Mouse (Mus musculus) cerebellum, adult 11-12 months (tissue): ENCODE results near the gene Phactr1.

Source experiments
- DNase-seq: peaks from one replicate; pipeline ENCODE4 v3.0.0; 2022

The Phactr1 gene

DNA sequence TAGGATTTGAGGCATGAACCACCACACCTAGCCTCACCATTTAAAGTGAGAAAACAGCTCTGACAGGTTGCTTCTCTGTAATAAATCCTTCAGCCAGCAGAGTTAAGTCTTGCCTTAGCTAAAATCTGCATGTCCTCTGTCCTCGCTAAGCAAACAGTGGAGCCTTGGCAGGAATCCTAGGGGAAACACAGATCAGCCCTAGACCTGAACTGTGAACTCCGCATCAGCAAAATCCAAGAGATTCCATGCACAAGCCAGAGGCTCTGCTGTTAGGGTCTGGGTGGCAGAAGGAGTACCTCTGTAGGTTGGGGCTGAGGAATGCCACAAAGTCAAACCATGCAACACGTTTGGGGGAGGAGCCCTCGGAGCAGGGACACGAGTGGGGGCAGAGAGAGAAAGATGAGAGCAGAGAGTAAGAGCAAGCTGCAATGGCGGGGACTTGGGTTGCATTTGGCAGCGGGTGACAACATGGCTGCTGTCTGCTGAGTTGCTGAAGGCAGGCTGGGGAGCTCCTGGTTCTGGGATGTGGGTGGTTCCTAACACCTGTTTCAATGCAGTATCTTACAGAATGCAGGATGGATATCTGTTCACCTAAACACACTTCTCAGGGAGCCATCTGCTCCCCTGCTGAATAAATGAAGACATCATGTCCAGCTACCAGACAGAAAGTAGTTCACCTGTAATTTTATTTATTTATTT lies 464.4 kb downstream of the Phactr1 start:
- DNase-seq, result no peak

DNA sequence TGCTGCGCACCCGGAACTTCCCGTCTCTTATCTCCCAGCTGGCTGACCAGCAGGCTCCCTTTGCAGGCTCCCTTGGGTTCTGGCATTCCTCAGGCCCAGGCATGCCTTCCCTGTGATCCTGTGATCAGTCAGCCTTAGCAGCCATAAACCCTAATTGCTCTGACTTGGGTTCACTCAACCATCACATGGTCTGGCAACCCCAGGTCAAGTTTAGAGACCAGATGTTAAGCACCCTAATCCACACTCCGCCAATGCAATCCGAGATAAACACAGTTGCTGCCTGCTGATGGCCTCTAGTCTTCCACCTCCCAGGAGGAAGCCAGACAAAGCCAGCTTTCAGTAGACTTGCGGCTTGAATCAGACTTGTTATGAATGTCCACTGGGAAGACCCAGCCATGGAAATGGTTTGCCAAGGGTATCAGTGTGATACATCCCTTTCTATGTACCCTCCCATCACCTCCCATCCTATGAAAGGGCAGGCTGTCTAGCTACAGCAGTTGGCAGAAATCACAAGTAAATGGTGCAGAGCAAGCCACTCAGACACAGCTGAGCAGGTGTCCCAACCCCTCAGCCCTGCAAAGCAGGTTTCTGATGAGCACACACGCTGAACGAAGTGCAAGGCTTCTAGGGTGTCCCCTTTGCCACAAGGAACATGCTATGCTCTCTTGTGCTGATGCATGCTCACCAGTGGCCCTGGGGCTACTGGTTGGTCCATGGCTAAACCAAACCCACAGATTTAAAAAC lies 466.3 kb downstream of the Phactr1 start:
- no peak for DNase-seq

DNA sequence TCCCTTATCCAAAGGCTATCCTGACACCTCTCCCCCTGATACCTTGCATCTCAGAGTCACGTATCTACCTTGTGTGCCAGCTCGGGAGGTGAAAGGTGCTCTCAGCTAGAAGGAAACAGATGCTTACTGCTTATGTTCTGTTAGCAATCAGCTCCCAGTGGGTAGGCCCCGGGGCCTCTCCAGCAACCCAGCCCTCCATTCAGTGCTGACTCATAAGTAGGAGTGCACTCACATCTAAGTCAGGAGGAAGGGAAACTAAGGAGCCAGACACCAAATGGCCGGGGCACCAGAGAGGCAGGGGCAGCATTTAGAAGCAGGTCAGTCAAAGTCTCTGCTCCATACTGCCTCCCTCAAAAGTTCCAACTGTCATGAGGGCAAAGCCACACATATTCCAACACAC lies 468.3 kb downstream of the Phactr1 start:
- no peak for DNase-seq

DNA sequence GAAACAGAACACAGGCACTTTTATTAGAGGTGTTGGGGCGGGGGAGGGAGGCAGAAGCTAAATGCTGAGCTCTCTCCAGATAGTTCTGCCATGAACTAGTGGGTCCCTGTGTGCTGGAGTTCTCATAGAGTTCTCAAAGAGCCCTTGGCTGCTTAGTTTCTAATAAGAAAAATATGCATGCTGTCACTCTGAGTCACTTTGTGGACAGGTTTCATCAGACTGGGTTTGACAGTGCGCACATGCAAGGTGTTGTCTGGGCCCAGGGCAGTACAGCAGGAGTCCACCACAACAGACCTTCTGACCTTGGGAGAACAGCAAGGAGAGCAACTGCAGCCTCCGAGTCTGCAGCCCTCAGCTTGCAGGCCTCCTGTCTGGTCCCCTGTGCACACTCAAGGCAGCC lies 469.2 kb downstream of the Phactr1 start:
- DNase-seq, result no peak

DNA sequence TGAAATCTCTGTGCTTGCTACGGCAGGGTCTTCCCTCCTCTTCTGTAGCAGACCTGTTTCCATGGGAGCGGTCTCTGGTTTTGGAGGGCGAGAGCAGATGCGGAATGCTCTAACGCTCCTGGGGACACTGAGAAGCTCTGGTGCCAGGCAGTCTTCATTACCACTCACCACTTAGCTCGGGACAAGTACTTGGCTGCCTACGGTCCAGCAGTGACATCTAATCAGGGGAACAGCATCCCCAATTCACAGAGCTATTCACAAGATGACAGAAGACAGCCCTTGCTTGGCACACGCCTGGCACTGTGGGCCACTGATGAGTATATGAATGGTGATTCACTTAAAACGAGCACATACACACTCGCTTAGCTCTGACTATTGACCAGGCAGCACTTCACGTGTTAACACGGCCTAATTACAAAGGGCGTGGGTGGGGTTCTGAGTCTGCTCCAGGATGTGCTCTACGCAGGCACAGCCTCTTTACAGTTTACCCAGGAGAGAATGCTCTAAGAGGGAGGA lies 471.6 kb downstream of the Phactr1 start:
- DNase-seq, result no peak

DNA sequence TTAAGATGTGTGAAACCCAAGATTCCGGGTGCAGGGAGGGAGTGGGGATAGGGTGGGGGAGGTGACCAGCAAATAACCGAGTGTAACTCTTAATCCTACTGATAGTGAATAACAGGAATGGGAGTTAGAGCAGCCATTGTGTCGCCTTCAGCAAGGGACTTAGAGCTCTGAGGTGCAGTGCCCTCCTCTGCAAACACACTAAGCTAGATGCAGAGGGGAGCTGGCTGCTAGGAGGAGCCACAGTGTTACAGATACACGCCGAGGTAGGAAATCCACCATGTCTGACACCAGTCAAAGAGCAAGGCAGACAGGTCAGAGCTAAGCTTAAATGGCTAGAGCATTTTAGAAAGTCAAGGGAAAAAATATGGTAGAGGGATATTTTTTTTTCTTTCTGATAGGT lies 476.9 kb downstream of the Phactr1 start:
- no peak for DNase-seq

DNA sequence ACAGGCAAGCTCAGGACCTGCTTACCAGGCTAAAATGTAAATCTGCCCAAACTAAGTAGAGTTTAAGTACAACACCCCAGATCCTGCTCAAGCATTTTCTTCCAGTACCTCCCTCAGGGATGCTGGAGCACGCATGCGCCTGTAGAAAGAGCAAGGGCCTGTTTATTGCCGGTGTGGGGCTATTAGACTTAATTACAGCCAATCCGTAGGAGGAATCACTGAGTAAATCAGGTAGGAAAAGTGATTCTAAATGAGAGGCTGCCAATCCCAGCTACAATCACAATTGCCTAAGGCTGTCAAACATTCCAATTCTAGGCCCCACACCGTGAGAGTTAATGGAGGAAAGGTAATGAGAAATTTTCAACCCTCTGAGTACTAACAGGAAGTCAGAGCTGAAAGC lies 477.9 kb downstream of the Phactr1 start:
- no peak for DNase-seq

DNA sequence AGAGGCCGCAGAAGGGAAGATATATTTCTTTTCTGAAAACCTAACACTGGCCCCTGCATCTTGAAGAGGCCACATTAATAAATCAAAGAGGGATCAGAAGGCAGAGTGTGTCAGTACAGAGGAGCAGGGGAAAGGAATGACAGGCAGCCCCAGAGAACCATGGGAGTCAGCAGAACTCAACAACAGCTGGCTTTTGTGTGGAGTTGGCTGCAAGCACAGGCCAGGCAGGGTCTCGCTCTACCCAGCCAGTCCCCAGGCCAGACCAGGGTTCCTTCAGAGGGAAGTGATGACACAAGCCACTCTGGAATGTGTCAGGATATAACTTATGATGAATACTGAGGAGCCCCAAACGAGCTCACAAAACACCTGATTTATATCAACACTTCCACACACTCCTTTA lies 479.0 kb downstream of the Phactr1 start:
- no peak for DNase-seq

DNA sequence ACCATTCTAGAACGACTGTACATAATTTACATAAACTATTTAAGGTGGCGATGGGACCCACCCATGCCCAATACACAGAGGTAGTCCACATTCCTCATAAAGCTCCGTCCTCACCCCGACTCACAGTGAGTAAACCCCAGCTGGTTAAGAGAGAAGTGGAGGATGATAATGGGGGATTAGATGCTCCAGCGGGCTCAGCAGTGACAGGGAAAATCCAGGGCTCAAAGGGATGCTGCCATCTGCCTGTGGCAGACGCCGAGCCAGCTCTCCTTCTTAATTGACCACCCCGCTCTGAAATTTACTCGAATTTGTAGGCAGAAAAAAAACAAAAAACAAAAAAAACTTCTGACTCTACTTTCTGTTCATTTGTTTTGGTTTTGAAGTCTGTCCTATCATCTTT lies 487.3 kb downstream of the Phactr1 start:
- DNase-seq, result no peak

DNA sequence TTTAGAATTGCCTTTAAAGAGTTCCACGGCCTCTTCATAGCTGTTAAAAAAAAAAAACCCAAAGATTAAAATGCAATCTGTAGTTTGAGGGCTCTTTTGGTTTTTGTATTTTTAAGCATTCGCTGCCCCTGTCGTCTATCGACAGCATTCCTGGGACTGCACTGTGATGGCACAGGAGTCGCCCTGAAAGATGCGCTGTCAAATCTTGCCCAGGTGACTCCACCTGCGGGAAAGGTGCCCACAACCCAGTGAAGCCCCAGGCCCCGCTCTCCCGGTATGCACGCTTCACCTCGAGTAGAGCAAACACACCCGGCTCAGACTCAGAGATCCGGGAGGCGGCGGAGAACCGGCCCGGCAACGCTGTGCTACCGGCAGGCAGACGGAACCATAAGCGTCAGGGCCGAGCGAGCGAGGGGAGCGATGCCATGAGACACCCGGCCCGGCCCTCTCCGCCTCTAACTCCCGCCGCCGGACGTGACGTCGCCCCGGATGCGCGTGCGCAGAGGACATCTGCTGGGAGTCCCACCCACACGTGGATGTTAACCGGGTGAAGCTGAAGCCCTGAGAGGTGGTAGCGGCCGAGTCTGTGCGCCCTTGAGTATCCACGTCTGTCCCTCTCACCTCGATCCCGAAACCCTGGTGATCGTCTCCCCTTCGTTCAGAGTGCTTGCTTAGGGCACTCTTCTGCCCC lies 490.7 kb downstream of the Phactr1 start, which contains the start of gene Tbc1d7:
TSS of gene Tbc1d7 (minus strand) at position 482 of the 691 bp plus-strand sequence.
- peak; percentile 97 for DNase-seq

DNA sequence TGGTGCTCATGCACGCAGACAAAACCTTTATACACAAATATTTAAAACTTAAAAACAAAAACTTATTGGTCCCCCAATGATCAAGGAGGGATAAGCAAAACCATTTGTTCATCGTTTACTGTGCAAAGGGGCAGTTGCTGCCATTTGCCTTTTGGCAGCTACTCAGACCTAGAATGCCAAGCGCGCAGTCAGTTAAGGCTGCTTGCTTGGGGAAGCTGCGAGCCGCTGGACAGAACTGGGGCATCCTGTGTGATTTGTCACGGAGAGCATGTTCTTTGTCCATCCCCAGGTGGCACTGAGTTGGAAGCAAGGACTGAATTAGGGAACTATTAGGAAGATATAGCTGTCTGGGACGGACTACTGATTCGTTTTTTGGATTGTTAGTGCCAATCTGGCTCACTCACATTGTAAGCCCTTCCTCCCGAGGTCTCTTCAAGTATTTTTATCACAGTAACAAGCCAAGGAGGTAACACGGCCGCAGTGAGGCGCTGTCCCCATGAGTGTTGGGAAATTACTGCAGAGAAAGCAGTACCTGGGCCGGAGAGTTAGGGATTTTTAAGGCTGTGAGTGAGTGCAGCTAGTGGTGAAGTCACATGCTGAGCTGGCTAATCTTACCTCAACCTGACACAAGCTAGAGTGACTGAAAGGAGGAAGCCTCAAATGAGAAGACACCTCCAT lies 491.8 kb downstream of the Phactr1 start:
- peak; percentile 37 for DNase-seq

DNA sequence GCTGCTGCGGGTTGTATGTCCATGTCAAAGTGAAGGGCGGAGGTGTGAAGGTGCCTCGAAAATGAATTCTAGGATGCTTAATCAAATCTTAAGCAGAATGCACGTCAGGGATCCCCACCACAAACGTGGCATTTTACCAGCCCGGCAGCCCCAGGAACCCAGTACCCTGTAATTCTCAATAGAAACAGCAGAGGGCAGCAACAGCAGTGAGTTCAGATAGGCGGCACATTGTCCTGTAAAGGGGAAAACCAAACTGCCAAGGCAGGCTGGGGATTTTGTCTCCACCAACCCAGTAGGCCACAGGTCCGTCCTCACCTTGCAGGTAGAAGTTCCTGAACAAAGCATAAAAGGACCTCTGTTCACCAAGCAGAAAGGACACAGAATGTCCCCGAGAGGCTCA lies 492.8 kb downstream of the Phactr1 start:
- peak; percentile 76 for DNase-seq

DNA sequence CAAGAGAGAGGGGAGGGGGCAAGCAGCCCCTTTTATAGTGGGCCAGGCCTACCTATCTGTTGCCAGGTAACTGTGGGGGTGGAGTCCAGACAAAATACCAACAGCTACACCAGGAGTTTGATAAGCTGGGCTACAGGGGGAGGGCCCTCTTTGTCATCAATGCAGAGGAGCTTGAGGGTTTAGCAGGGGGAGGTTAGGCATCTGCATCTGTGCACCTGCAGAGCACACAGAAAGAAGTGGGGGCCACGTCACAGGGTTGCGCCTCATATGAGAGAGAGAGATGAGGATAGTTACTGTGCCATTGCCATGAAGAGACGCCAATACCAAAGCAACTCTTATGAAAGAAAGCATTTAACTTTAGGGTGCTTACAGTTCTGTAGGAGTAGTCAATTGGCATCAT lies 496.3 kb downstream of the Phactr1 start:
- no peak for DNase-seq

DNA sequence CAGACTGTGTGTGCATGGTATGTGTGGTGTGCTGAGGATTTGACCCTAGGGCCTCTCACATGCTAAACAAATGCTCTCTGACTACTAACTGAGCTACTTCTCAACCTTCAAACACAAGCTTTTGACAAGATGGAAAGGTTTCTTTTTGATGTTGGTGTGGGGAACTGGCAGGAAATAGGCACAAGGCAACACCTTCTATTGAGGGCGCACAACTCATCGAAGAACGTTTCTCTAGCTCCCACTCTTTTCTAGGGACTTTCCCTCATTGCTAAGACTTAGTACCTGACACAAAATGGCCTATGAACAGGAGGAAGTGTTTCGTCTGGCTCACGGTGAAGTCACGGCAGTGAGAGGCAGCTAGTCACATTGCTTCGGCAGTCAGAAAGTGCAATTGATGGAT lies 496.9 kb downstream of the Phactr1 start:
- DNase-seq, result no peak

DNA sequence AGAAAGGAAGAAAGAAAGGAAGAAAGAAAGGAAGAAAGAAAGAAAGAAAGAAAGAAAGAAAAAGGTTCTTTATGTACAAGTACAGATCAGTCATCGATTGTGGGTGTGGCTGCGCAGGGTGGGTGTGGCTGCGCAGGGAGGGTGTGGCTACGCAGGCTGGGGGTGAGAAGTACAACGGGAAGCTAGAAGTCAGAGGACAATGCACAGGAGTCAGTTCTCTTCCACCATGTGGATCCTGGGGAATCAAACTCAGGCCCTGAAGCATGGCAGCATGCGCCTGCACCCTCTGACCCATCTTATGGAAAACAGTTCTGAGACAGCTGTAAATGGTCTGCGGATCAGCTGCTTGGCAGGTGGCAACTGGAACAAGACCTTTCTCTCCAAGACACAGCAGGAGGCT lies 500.7 kb downstream of the Phactr1 start:
- no peak for DNase-seq

DNA sequence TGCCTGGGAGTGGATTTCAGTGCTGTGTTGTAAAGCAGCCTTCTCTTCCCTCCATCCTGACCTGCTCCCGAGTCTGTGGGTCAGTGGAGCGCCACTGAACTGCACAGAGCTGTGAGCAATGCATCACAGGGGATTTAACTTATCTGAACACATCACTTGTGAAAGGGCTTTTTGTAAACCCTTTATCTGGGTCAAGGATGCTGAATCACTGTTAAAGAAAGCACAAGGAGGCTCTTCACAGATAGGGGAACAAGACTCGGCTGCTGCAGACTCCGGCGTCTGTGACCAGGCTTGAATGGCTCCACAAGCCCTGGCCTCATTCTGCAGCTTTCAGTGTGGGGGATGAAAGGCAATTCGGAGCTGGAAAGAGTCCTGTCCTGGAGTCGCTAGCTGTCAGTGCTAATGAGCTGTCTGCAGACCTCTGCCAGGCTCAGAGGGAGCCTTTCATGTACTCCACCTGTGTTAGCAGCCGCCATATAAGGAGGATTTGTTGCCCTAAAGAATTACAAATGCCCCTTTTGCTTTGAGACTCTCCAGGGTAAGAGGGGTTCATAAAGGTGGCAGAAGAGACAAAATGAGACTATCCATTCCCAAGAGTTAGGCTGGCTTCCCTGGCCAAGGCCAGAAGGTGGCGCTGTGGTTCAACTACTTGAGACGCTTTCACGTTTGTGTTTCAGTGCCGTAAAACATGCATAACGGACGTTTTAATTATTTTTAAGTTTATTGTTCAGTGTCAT lies 502.2 kb downstream of the Phactr1 start:
- peak; percentile 67 for DNase-seq

DNA sequence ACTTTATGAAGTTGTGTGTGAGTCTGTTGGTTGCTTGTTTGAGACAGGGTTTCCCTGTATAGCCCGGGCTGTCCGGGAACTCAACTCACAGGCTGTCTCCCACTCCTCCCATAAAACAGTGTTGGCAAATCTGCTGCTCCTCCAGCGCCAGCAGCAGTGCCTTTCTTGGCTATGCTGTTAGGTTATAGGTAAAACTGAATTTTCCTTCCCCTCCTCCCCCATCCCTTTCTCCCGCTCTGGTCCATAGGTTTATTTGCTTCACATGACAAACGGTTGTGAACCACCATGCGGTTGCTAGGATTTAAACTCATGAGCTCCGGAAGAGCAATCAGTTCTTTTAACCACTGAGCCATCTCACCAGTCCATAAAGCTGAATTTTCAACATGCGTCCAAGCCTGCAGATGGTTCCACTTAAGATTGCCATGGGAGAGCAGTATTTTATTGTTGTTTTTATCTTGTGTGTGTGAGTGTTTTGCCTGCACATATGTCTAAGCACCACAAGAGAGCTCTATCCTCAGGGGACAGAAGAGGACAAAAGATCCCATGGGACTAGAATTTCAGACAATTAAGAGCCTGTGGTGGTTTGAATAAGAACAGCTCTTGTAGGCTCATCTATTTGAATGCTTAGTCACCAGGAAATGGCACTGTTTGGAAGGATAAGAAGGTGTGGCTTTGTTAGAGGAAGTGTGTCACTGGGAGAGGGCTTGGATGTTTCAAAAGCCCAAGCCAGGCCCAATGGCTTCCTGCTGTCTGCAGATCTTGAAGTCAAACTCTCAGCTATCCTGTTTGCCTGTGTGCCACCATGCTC lies 503.0 kb downstream of the Phactr1 start:
- DNase-seq, result no peak

DNA sequence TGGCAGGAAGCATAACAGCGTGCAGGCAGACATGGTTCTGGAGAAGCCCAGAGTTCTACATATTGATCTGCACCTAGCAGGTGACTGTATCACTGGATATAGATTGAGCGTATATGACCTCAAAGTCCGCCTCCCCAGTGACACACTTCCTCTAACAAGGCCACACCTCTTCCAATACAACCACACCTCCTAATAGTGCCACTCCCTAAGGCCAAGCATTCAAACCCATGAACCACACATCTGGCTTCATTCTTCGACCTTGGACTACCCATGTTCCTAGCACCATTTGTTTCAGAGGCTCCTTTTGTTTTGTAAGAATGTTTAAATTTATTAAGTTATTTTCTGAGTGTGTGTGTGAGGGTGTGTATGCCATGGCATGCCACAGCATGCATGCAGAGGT lies 507.3 kb downstream of the Phactr1 start:
- no peak for DNase-seq
